Mouse (Mus musculus) stomach, embryonic 14.5 days (tissue): ENCODE measurements around the gene Tlr9. TPM values are rescaled to one million over a fixed set of nuclear protein-coding genes. Genes with fewer than 3 reads are reported as not detected.

Experiments used
- ATAC-seq: fragments of 200-750 bp; cut with Nextera tagmentation; 2 replicates; pipeline ENCODE4 v1.8.0; 2017; ENCODE audit warnings: low read depth, moderate TSS enrichment; ENCODE audit not compliant: insufficient number of reproducible peaks, insufficient read depth, low FRiP score
- H3K27ac ChIP-seq: fragments of 300-500 bp; sonication (generic); 2 replicates; pipeline ENCODE4 v1.5.1; 2014; ENCODE audit warnings: mild to moderate bottlenecking, low read length, moderate library complexity, mixed read lengths
- H3K27me3 ChIP-seq: fragments of 300-500 bp; sonication (generic); 2 replicates; pipeline ENCODE4 v1.6.1; 2014; ENCODE audit warnings: low read length, control low read depth, mixed read lengths; ENCODE audit not compliant: control insufficient read depth, insufficient read depth
- H3K36me3 ChIP-seq: fragments of 300-500 bp; sonication (generic); 2 replicates; pipeline ENCODE4 v1.6.1; 2014; ENCODE audit warnings: mild to moderate bottlenecking, control low read depth, low read length, moderate library complexity, mixed read lengths; ENCODE audit not compliant: control insufficient read depth, insufficient read depth
- H3K4me1 ChIP-seq: fragments of 300-500 bp; sonication (generic); 2 replicates; pipeline ENCODE4 v1.6.1; 2014; ENCODE audit warnings: low read length, control low read depth, mixed read lengths; ENCODE audit not compliant: control insufficient read depth, insufficient read depth
- H3K4me2 ChIP-seq: fragments of 300-500 bp; sonication (generic); replicated peaks from 2 replicates; pipeline ENCODE4 v1.6.1; 2014; ENCODE audit warnings: low read depth, low read length, control low read depth
- H3K4me3 ChIP-seq: fragments of 300-500 bp; sonication (generic); 2 replicates; pipeline ENCODE4 v1.5.1; 2014; ENCODE audit warnings: low read depth, low read length, control low read depth
- H3K9ac ChIP-seq: fragments of 300-500 bp; sonication (generic); replicated peaks from 2 replicates; pipeline ENCODE4 v1.6.1; 2014; ENCODE audit warnings: low read depth, mild to moderate bottlenecking, control low read depth, low read length, moderate library complexity, mixed read lengths
- H3K9me3 ChIP-seq: fragments of 300-500 bp; sonication (generic); 2 replicates; pipeline ENCODE4 v1.6.1; 2016; ENCODE audit warnings: low read depth, low read length, control low read depth; ENCODE audit not compliant: control insufficient read depth
- WGBS: fragments of 180-500 bp; shearing (Covaris S2); extraction: QIAGEN DNeasy Blood & Tissue Kit; methylation state at CpG from one replicate; pipeline ENCODE4 v1.1.7; 2014; 5-methylcytosine and 5-hydroxymethylcytosine counted together
- polyA plus RNA-seq: library from polyadenylated mRNA; unstranded; fragments of >200 nt; fragmentation: Nextera tagmentation; extraction: Ambion mirVana; gene quantifications from 2 replicates; pipeline ENCODE4 v1.2.1, GENCODE M21; 2014

Gene Tlr9
- polyA plus RNA-seq: 0.13 TPM in 1 of 2 replicates, not detected in the other

DNA sequence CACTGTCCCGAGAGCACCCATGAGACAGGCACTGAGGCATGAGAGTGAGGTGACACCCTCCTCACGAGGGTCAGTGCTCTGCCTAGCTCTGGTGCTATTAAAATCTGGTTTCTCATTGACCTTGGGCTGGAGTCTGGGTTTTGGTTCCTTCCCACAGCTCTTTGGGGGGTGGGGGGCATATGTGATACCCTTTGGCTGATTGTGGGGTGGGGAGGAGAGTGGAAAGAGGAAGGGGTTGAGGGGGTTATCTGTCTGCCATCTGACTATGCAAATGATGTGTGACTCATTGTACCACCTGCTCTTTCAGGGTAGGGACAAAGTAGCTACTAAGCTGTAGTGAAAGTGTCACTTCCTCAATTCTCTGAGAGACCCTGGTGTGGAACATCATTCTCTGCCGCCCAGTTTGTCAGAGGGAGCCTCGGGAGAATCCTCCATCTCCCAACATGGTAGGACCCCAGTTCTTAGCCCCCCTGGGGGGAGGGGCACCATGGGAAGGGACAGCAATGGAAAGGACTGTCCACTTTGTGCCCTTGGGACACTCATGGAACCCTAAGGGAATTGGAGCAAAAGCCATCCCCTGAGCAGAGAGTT, at the start of gene Tlr9:
TSS of gene Tlr9 (plus strand) at position 338 of the 591 bp plus-strand sequence.
- no peak within 1 kb of the TSS for H3K4me2 ChIP-seq
- 67% methylated on average over 4 of the region's 4 CpGs for WGBS
- H3K9me3 ChIP-seq: no peaks in the 10 kb centered on the region
- H3K27ac ChIP-seq: no peak within 1 kb of the TSS
- H3K4me3 ChIP-seq: no peak within 1 kb of the TSS
- no peaks in the 10 kb centered on the region for H3K27me3 ChIP-seq
- ATAC-seq: no peak
- H3K4me1 ChIP-seq: peaks cover 7% of the 10 kb centered on the region; the same call in 1 of the 2 replicates
- H3K9ac ChIP-seq: no peak within 1 kb of the TSS
- H3K36me3 ChIP-seq: no peaks in the 10 kb centered on the region

DNA sequence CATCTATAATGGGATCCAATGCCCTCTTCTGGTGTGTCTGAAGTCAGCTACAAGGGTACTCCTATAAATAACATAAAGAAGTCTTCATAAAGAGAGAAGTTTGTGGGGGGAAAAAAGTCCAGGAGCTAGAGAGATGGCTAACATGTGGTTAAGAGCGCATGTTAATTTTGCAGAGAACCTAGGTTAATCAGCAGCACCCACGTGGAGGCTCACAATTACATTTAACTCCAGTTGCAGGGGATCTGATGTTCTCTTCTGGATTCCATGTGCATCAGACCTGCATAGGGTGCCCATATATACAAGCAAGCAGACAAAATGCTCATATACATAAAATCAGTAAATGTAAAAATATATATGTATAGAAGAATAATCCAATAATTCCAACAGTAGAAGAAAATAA, 49.0 kb upstream of the Tlr9 start:
- H3K4me2 ChIP-seq: peak overlapping the region; percentile 58
- no peak overlapping the region for H3K9ac ChIP-seq
- no peaks in the 10 kb centered on the region for H3K27me3 ChIP-seq
- no peak for ATAC-seq
- peak overlapping the region; percentile 97 for H3K4me3 ChIP-seq
- peaks cover 12% of the 10 kb centered on the region for H3K36me3 ChIP-seq
- H3K4me1 ChIP-seq: peaks cover 15% of the 10 kb centered on the region; the same call in 1 of the 2 replicates
- no peak overlapping the region for H3K27ac ChIP-seq
- WGBS: 57% methylated on average over 2 of the region's 2 CpGs
- no peaks in the 10 kb centered on the region for H3K9me3 ChIP-seq

DNA sequence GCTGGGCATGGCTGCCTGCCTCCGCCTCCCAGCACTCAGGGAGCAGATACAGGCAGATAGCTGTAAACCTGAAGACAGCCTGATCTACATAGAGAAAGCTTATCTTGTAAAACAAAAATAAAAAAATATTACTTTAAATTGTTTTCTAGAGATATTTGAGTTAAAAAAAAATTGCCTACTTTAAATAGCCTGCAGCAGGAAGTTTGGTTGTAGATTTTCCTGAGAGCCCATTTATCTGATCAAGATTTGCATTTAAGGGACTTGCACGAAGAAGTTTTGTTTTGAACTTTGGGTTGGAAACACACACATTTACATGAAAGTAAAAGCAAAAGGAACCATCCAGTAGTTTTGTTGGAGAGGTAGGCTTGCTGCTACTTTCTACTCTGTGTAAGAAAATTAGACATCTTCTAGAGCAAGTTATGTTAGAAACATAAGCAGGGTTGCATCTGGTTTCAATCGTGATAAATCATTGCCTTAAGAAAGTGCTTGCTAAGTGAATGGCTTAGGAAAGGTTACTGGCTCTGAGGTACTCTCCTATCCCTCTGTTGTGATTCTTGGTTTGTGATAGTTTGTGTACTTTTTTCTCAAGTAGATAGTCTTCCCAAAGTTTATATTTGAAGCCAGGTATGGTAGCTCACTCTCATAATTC, 46.7 kb upstream of the Tlr9 start:
- H3K36me3 ChIP-seq: peaks cover 32% of the 10 kb centered on the region
- no peaks in the 10 kb centered on the region for H3K27me3 ChIP-seq
- H3K4me2 ChIP-seq: no peak overlapping the region
- no peak overlapping the region for H3K4me3 ChIP-seq
- peaks cover 15% of the 10 kb centered on the region; the same call in 1 of the 2 replicates for H3K4me1 ChIP-seq
- H3K27ac ChIP-seq: no peak overlapping the region
- H3K9me3 ChIP-seq: no peaks in the 10 kb centered on the region
- WGBS: 73% methylated on average over 3 of the region's 3 CpGs
- no peak for ATAC-seq
- no peak overlapping the region for H3K9ac ChIP-seq

DNA sequence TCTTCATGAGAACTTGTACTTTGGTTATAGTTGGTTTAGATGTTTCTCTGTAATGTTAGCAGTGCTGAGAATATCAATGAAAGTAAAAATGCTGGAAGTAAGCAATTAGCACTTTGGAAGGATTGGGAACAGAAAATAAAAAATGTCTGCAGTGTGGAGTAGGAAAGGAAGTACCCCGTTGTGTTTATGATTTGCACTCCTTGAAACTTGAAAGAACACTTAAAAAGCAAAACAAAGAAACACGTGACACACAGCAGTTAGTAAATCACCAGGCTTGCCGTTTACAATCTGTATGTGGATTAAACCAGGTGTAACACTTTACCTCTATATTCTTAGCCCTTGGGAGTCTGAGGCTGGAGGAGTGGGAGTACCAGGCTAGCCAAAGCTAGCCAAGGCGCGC, 45.6 kb upstream of the Tlr9 start:
- 79% methylated on average over 5 of the region's 5 CpGs for WGBS
- no peak for ATAC-seq
- H3K4me2 ChIP-seq: no peak overlapping the region
- H3K27ac ChIP-seq: no peak overlapping the region
- peaks cover 15% of the 10 kb centered on the region; the same call in 1 of the 2 replicates for H3K4me1 ChIP-seq
- peaks cover 42% of the 10 kb centered on the region for H3K36me3 ChIP-seq
- no peak overlapping the region for H3K4me3 ChIP-seq
- H3K9me3 ChIP-seq: no peaks in the 10 kb centered on the region
- no peaks in the 10 kb centered on the region for H3K27me3 ChIP-seq
- no peak overlapping the region for H3K9ac ChIP-seq

DNA sequence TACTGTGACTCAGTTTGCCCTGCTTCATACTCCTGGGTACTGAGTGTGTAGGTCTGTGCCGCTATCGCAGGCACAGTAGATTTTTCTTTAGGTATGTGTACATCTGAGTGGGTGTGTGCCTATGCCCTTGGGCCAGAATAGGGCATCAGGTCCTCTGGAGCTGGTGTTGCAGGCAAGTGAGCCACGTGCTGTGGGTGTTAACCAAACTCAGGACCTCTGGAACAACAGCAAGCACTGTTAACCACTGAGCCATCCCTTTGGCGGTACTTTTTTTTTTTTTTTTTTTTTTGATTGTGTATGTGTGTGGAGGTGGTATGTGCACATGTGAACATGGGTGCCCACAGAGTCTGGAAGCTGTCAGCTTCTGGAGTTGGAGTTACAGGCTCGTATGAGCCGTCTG, 44.6 kb upstream of the Tlr9 start:
- WGBS: 89% methylated on average over 6 of the region's 6 CpGs
- Histone ChIP-seq H3K9ac (no peak overlapping the region), H3K4me3 (no peak overlapping the region), H3K9me3 (no peaks in the 10 kb centered on the region), H3K27me3 (no peaks in the 10 kb centered on the region), H3K4me2 (no peak overlapping the region), H3K36me3 (peaks cover 52% of the 10 kb centered on the region), H3K27ac (no peak overlapping the region), H3K4me1 (peaks cover 15% of the 10 kb centered on the region; the same call in 1 of the 2 replicates)
- no peak for ATAC-seq

DNA sequence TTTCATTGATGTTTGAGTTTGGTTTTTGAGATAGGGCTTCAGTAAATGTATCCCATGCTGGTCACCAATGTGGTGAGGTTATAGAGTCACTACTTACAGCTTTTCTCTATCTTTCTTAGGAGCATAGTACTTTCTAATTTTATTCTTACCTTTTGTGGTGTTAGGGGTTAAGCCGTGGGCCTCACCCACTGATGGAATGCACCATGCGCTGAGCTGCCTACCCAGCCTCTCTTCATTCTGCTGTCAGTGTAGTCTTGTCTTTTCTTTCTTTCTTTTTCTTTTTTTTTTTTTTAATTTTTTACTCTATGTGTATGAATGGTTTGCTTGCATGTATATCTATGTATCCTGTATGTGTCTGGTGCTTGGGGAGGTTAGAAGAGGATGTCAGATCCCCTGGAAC, 42.9 kb upstream of the Tlr9 start:
- Histone ChIP-seq H3K4me2 (no peak overlapping the region), H3K4me3 (no peak overlapping the region), H3K9me3 (no peaks in the 10 kb centered on the region), H3K27ac (no peak overlapping the region), H3K4me1 (no peaks in the 10 kb centered on the region; the same call in 1 of the 2 replicates), H3K9ac (no peak overlapping the region), H3K36me3 (peaks cover 69% of the 10 kb centered on the region), H3K27me3 (no peaks in the 10 kb centered on the region)
- 80% methylated on average over 2 of the region's 2 CpGs for WGBS
- no peak for ATAC-seq

DNA sequence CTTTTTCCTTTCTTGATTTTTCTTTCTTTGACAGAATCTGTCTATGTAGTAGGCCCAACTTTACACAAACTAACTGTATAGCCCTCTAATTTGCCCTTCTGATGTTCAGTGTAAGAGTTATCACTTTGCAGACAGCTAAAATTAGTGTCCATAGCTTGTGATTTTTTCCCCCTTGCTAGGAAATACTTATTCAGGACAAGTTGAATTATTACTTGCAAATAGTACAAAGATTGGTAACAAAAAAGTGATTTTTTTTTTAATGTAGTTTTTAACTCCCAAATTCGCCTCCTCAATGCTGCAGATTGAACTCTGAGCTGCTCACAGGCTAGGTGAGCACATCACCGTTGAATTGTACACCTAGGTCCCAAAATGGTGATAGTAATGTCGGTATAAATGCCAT, 42.4 kb upstream of the Tlr9 start:
- Histone ChIP-seq H3K9ac (no peak overlapping the region), H3K9me3 (no peaks in the 10 kb centered on the region)
- ATAC-seq: no peak

DNA sequence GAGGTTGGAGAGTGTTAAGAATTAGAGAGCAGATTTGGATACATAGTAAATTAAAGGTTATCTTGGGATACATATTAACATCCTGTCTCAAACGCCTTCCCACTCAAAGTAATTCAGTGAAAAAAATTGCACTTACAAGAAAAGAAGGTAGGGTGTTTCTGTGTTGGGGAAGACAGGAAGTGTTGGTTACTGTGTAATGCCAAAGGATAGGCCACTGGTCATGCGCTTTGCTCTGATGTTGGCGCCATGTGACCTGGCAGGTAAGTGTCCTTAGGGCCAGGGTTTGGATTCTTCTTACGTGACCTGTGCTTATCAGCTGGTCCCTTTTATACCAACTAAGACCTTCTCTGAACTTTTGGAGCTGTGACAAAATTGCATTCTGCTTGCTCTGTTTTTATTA, 40.3 kb upstream of the Tlr9 start:
- Histone ChIP-seq H3K27ac (no peak overlapping the region), H3K9me3 (no peaks in the 10 kb centered on the region), H3K4me3 (no peak overlapping the region), H3K27me3 (no peaks in the 10 kb centered on the region), H3K4me2 (no peak overlapping the region), H3K36me3 (peaks cover 87% of the 10 kb centered on the region), H3K4me1 (no peaks in the 10 kb centered on the region), H3K9ac (no peak overlapping the region)
- no peak for ATAC-seq
- 91% methylated on average over 4 of the region's 4 CpGs for WGBS

More for the DNA sequence above, 42.4 kb upstream of the Tlr9 start:
- no peaks in the 10 kb centered on the region for H3K27me3 ChIP-seq
- WGBS: 88% methylated on average over 3 of the region's 3 CpGs
- no peaks in the 10 kb centered on the region for H3K4me1 ChIP-seq
- no peak overlapping the region for H3K27ac ChIP-seq
- peaks cover 74% of the 10 kb centered on the region for H3K36me3 ChIP-seq
- no peak overlapping the region for H3K4me2 ChIP-seq
- H3K4me3 ChIP-seq: no peak overlapping the region
